Mouse (Mus musculus): ENCODE measurements around the gene Itih2. TPM values are rescaled to one million over a fixed set of nuclear protein-coding genes. Genes with fewer than 3 reads are reported as not detected.

Itih2 gene
- polyA plus RNA-seq, 1 experiment = 0.44 TPM

DNA sequence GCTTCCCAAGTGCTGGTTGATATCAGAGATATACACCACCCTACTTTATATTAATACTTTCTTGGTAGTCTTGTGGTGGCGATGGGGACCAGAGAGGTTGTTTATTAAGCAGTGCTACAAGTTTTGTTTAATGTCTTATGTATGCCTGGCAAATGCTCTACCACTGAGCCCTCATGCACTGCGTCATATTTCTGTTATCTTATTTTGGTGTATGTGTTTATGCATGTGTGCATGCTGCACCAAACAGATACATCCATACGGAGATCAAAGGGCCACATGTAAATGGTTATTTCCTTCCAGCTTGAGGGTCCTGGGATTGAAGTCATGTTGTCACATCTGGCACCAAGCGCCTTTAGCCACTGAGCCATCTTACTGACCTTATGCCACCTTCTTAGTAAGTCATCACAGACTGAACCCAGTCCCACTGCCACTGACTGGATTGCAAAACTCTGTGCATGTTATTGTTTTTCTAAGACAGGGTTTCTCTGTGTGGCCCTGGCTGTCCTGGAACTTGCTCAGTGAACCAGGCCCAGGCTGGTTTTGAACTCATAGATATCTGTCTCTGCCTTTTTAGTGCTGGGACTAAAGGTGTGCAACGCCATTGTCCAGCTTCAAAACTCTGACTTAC, 49.6 kb downstream of the Itih2 start:
- peak overlapping the region; percentile 26 for H3K4me3 ChIP-seq (ENCODE audit: insufficient read depth, low read depth, low read length)
- H3K4me1 ChIP-seq (ENCODE audit: control insufficient read depth, insufficient read depth, insufficient read length, low read length) = peaks cover 18% of the 10 kb centered on the region
- H3K27ac ChIP-seq (replicated peaks; ENCODE audit: low read depth, low read length) = no peak overlapping the region

DNA sequence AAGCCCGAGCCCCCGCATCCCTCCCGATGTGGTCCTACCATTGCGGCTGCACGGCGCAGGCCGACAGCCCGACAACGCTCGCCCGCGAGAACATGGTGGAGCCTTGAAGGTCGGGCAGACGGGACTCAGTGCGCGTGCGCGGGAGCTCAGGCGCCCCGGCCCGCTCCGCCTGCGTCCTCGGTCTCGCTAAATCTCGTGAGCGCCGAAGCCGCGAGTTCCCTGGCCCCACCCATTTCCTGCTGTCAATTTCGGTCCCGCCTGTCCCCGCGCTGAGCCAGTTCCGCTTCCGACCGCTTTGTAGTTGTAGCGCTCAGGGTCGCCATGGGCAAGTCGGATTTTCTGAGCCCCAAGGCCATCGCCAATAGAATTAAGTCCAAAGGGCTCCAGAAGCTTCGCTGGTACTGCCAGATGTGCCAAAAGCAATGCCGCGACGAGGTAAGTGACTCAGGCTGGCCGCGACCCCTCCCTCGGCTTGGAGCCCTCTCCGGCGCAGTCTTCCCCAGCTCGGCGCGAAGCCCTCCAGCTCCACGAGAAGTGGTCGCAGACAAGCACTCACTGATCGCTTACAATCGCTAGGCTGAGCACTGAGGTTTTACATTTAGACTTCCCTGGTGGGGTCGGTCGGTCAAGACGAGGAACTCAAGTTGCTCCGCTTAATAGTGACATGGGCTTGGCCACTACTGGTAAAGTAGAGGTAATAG, 50.7 kb downstream of the Itih2 start, which contains the start of the genes Atp5c1 and Kin:
Gene Atp5c1 (minus strand): TSS at position 201 of the 701 bp plus-strand sequence.
Gene Kin (plus strand): TSS at position 284 of the 701 bp plus-strand sequence.
- Histone ChIP-seq H3K4me1 (ENCODE audit: control insufficient read depth, insufficient read depth, insufficient read length, low read length) (peaks cover 22% of the 10 kb centered on the region), H3K27ac (replicated peaks; ENCODE audit: low read depth, low read length) (peak within 1 kb of the TSS; percentile 100), H3K4me3 (ENCODE audit: insufficient read depth, low read depth, low read length) (peak within 1 kb of the TSS; percentile 94)

DNA sequence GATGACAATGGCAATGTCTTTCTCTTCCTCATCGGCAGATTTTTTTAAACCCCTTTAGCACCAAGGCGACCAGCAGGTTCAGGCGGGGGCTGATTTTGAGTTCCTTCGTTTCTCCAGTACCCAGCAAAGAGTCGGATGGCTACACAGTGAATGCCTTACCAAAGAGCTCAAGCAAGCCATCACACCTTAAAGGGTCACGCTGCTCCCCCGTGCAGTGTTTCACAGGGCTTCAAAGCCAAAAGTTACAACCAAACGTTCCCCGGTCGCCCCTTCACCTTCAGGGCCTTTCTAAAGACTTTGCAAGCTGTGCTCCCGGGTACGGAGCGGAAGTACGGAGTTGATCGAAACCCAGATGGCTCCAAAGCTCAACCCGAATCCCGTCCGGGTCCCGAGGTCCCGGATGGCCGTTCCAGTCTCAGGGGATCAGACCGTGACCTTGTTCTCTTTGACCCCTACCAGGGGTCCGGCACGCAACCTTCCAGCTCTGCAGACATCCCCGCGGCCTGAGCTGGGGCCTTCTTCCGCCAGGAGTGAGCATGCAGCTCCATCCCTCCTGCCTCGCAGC, 51.4 kb downstream of the Itih2 start:
- peak overlapping the region; percentile 94 for H3K4me3 ChIP-seq (ENCODE audit: insufficient read depth, low read depth, low read length)
- H3K4me1 ChIP-seq (ENCODE audit: control insufficient read depth, insufficient read depth, insufficient read length, low read length) = peaks cover 28% of the 10 kb centered on the region
- peak overlapping the region; percentile 100 for H3K27ac ChIP-seq (replicated peaks; ENCODE audit: low read depth, low read length)

DNA sequence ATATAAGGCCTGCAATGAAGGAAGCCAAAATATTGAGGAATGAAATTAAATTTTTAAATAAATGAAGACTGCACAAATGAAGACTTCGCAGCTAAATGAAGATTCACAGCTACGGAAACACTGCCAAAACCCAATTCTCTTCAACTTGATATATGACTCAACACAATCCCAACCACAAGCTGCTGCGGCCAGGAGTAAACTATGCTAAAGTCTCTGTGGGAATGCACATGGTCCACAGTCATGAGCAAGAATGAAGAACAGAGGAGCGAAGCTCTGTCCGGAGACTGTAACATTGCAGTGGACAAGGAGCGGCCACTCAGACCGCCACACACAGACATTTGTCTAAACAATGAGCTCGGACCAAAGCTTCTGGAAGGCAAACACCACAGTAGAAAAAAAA, 54.5 kb downstream of the Itih2 start:
- no peak overlapping the region for H3K27ac ChIP-seq (replicated peaks; ENCODE audit: low read depth, low read length)
- H3K4me1 ChIP-seq (ENCODE audit: control insufficient read depth, insufficient read depth, insufficient read length, low read length) = peaks cover 31% of the 10 kb centered on the region
- H3K4me3 ChIP-seq (ENCODE audit: insufficient read depth, low read depth, low read length) = 0 out of 2 replicates have a peak overlapping the region, but pooled peaks have one; percentile 9

DNA sequence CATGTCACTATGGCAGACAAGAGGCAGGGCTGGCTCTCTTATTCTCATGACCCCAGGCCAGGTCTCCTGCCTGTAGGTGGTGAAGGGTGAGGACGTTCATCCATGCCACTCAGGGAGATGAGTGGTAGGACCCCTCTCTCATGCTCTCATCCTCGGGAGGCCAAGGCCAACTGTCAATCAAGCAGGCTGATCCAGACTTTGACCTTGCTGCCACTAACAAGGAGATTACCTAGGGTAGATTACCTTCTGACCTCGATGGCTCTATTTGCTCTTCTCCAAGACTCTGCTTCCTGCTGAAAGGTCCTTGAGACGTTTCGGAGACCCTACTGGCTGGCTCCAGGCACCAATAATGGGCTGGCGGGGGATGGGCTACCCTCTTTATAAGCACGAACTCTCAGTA, 56.7 kb downstream of the Itih2 start:
- H3K4me1 ChIP-seq (ENCODE audit: control insufficient read depth, insufficient read depth, insufficient read length, low read length) = peaks cover 26% of the 10 kb centered on the region
- H3K4me3 ChIP-seq (ENCODE audit: insufficient read depth, low read depth, low read length) = no peak overlapping the region
- H3K27ac ChIP-seq (replicated peaks; ENCODE audit: low read depth, low read length) = no peak overlapping the region

DNA sequence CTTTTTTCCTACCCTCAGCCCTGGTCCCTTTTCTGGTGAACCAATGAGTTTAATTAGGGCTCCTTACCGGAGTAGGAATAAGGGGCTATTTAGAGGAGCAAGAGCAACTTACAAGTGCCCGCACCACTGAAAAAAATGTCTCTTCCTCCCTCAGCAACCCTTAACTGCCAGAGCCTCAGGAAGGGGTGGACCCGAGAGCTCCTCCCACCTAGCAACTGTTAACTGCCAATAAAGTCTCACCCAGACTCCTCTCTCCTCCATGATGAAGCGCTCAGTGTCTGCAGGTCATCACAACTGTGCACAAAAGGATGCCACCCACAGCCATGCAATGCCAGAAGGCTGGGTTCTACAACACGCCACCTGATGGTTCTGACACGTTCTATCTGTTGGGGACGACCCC, 59.4 kb downstream of the Itih2 start:
- no peak overlapping the region for H3K27ac ChIP-seq (replicated peaks; ENCODE audit: low read depth, low read length)
- peaks cover 20% of the 10 kb centered on the region for H3K4me1 ChIP-seq (ENCODE audit: control insufficient read depth, insufficient read depth, insufficient read length, low read length)
- H3K4me3 ChIP-seq (ENCODE audit: insufficient read depth, low read depth, low read length) = no peak overlapping the region

DNA sequence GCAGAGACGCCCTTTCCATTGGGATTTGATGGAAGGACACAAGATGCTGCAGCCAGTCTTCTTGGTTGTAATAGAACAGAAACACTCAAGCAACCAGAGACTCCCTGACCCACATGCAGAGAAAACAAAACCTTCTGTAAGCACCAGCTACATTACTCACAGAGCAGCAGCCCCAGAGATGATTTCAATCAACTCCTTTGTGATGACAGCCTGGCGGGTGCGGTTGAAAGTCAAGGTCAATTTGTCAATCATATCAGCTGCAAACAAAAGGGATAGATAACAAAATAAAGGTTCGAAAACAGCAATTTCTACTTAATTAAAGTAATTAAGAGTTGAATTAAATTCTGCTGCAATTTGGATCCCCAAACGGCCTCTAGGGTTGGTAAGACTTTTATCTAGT, 72.4 kb downstream of the Itih2 start:
- Histone ChIP-seq H3K4me1 (ENCODE audit: control insufficient read depth, insufficient read depth, insufficient read length, low read length) (no peaks in the 10 kb centered on the region), H3K27ac (replicated peaks; ENCODE audit: low read depth, low read length) (no peak overlapping the region), H3K4me3 (ENCODE audit: insufficient read depth, low read depth, low read length) (no peak overlapping the region)

DNA sequence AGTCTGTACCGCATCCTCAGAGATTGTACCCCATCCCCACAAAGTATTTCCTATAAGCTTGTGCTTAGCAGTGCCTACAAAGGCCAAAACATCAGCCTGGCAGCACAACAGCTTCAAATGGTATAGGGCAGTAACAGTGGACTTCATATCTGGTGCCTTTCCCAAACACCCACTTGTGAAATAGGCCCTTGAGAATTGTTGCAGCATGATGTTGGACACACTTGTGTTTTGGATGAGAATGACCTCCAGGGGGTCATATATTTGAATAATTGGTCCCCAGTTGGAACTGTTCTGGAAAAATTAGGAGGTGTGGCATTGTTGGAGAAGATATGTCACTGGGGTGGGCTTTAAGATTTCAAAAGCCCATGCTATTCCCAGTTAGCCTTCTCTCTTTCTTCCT, 79.2 kb downstream of the Itih2 start:
- Histone ChIP-seq H3K4me3 (ENCODE audit: insufficient read depth, low read depth, low read length) (no peak overlapping the region), H3K27ac (replicated peaks; ENCODE audit: low read depth, low read length) (peak overlapping the region; percentile 69; the same call in 1 of the 2 replicates), H3K4me1 (ENCODE audit: control insufficient read depth, insufficient read depth, insufficient read length, low read length) (peaks cover 4% of the 10 kb centered on the region; the same call in 1 of the 2 replicates)

DNA sequence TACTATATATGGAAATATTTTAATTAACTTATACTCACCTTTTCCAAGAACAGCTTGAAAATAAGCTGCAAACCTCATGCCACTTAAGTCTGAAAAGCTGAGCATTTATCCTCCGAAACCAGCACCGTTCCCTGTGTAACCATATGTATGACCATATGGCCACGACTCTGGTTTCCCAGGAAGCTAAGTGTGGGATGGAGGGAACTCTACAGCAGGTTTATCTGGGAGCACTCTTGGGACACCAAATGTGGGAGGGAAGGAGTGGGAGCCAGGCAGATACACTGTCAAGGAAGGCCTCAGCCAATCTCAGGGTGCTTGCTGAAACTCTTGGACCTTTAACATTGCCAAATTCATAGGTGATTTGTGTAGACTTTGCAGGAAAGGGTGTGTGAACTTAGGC, 80.3 kb downstream of the Itih2 start:
- Histone ChIP-seq H3K27ac (replicated peaks; ENCODE audit: low read depth, low read length) (no peak overlapping the region), H3K4me1 (ENCODE audit: control insufficient read depth, insufficient read depth, insufficient read length, low read length) (peaks cover 4% of the 10 kb centered on the region; the same call in 1 of the 2 replicates), H3K4me3 (ENCODE audit: insufficient read depth, low read depth, low read length) (no peak overlapping the region)

DNA sequence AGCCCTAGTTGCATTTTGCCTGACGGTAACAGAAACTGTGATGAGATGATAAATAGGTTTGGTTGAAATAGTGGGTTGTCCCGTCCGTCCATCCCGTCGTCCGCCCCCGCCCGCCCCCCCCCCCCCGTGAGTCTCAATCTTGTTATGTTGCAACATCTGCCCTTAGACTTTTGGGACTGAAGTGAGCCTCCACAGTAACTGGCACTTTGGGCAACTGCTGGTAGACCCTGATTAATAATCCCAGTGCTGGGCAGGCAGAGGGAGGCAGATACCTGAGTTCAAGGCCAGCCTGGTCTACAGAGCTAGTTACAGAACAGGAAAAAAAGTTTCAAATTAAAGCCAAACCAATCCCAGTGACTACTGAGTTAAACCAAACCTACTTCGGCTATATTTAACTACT, 81.7 kb downstream of the Itih2 start:
- Histone ChIP-seq H3K27ac (replicated peaks; ENCODE audit: low read depth, low read length) (no peak overlapping the region), H3K4me3 (ENCODE audit: insufficient read depth, low read depth, low read length) (peak overlapping the region; percentile 94)

DNA sequence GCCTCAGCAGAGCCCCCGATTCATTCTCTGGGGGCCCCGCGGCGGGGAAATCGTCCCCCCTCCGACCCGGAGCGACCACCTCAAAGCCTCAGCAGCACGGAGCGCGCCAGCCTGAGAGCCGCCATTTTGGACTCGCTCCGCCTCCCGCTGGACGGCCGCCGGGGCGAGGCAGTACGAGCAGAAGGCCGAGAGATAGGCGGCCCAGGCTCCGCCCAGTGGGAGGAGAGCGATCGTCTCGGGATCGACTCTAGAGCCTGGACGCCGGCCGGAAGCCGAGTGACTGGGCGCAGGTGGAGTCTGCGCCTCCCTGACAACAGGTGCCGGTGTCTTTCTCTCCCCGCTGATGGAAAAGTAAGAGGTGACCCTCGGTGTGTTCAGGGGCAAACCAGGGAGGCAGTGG, 82.7 kb downstream of the Itih2 start, which contains the start of gene Taf3:
Gene Taf3 (minus strand): TSS at position 136 of the 400 bp plus-strand sequence.
- peak within 1 kb of the TSS; percentile 94 for H3K4me3 ChIP-seq (ENCODE audit: insufficient read depth, low read depth, low read length)
- peaks cover 4% of the 10 kb centered on the region; the same call in 1 of the 2 replicates for H3K4me1 ChIP-seq (ENCODE audit: control insufficient read depth, insufficient read depth, insufficient read length, low read length)
- peak within 1 kb of the TSS; percentile 76 for H3K27ac ChIP-seq (replicated peaks; ENCODE audit: low read depth, low read length)

More for the DNA sequence above, 81.7 kb downstream of the Itih2 start:
- H3K4me1 ChIP-seq (ENCODE audit: control insufficient read depth, insufficient read depth, insufficient read length, low read length) = peaks cover 4% of the 10 kb centered on the region; the same call in 1 of the 2 replicates

DNA sequence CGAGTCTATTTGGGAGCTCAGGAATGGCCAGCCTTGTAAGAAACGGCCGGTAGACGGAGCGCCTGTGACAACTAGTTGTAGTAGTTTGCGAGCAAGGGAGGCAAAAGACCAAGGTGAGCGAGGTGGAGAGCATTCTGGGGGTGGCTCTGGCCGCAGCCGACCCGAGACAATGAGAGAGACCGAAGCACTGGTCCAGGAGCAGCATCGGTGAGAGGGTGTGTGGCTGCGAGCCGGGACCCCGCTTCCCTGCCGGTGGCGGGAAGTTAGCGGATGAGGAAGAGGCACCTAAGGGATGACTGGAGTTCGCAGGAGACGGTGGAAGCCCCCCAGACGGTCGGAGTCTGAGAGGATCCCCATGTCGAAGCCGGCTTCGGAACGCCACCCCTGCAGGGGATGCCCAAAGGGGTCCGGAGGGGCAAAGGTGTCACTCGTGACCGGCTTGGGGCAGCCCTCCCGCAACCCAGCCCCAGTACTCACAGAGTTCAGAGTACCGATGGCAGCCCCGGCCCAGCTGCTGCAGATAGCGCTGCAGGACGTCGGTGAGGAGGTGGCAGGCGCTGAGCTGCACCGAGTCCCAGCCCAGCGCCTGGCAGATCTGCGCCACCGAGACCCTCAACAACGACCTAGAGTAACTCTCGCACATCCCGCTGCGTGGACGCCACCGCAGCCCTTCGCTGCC, 83.3 kb downstream of the Itih2 start:
- peak overlapping the region; percentile 94 for H3K4me3 ChIP-seq (ENCODE audit: insufficient read depth, low read depth, low read length)
- peaks cover 2% of the 10 kb centered on the region; the same call in 1 of the 2 replicates for H3K4me1 ChIP-seq (ENCODE audit: control insufficient read depth, insufficient read depth, insufficient read length, low read length)
- H3K27ac ChIP-seq (replicated peaks; ENCODE audit: low read depth, low read length) = no peak overlapping the region

Data from brown adipose tissue, adult 24 weeks (tissue).